Mouse (Mus musculus) embryonic facial prominence, embryonic 12.5 days (tissue): Measurements from ENCODE around the gene Rbl2. TPM values are rescaled to one million over a fixed set of nuclear protein-coding genes. Genes with fewer than 3 reads are reported as not detected.

ENCODE experiments used
- ATAC-seq: fragments of 200-750 bp; cut with Nextera tagmentation; 2 replicates; pipeline ENCODE4 v1.8.0; 2017; ENCODE audit not compliant: insufficient number of reproducible peaks, insufficient read depth, low FRiP score, low TSS enrichment
- H3K27ac ChIP-seq: fragments of 300-500 bp; sonication (generic); 2 replicates; pipeline ENCODE4 v1.5.1; 2016; ENCODE audit warnings: mild to moderate bottlenecking
- H3K27me3 ChIP-seq: fragments of 300-500 bp; sonication (generic); 2 replicates; pipeline ENCODE4 v1.6.1; 2016; ENCODE audit warnings: mild to moderate bottlenecking, moderate library complexity
- H3K36me3 ChIP-seq: fragments of 300-500 bp; sonication (generic); 2 replicates; pipeline ENCODE4 v1.6.1; 2016; ENCODE audit warnings: mild to moderate bottlenecking
- H3K4me1 ChIP-seq: fragments of 300-500 bp; sonication (generic); 2 replicates; pipeline ENCODE4 v1.6.1; 2016
- H3K4me2 ChIP-seq: fragments of 300-500 bp; sonication (generic); replicated peaks from 2 replicates; pipeline ENCODE4 v1.6.1; 2016; ENCODE audit warnings: mild to moderate bottlenecking, moderate library complexity
- H3K4me3 ChIP-seq: fragments of 300-500 bp; sonication (generic); 2 replicates; pipeline ENCODE4 v1.5.1; 2016; ENCODE audit warnings: mild to moderate bottlenecking
- H3K9ac ChIP-seq: fragments of 300-500 bp; sonication (generic); 2 replicates; pipeline ENCODE4 v1.6.1; 2016; ENCODE audit warnings: mild to moderate bottlenecking, moderate library complexity
- H3K9me3 ChIP-seq: fragments of 300-500 bp; sonication (generic); 2 replicates; pipeline ENCODE4 v1.6.1; 2016; ENCODE audit warnings: mild to moderate bottlenecking, moderate library complexity
- WGBS: fragments of 180-500 bp; shearing (Covaris S2); methylation state at CpG from one replicate; pipeline ENCODE4 v1.1.7; 2016; 5-methylcytosine and 5-hydroxymethylcytosine counted together
- polyA plus RNA-seq: library from polyadenylated mRNA; unstranded; fragments of >200 nt; fragmentation: Nextera tagmentation; extraction: Ambion mirVana; gene quantifications from 2 replicates; pipeline ENCODE4 v1.2.1, GENCODE M21; 2016

The Rbl2 gene
- polyA plus RNA-seq: 16.5 and 17.1 TPM in 2 replicates

- Histone ChIP-seq H3K27me3 (no peaks in the 10 kb centered on the region), H3K4me2 (peak within 1 kb of the TSS; percentile 51), H3K27ac (peak within 1 kb of the TSS; percentile 73; the same call in 1 of the 2 replicates), H3K9me3 (no peaks in the 10 kb centered on the region), H3K9ac (peak within 1 kb of the TSS; percentile 73), H3K4me1 (peaks cover 14% of the 10 kb centered on the region; the same call in 1 of the 2 replicates), H3K36me3 (no peaks in the 10 kb centered on the region), H3K4me3 (peak within 1 kb of the TSS; percentile 83)
- ATAC-seq: peak; percentile 94
- under 1% methylated on average over 25 of the region's 25 CpGs for WGBS
These were observed at the start of gene Rbl2 for GRCm38 (mm10) chr8:91069834-91070233. Rbl2 (plus strand) TSS chr8:91070057.

- Histone ChIP-seq H3K4me2 (no peak overlapping the region), H3K36me3 (peaks cover 84% of the 10 kb centered on the region), H3K9me3 (no peaks in the 10 kb centered on the region), H3K4me3 (no peak overlapping the region), H3K4me1 (no peaks in the 10 kb centered on the region), H3K9ac (no peak overlapping the region), H3K27me3 (no peaks in the 10 kb centered on the region), H3K27ac (no peak overlapping the region)
- ATAC-seq: no peak
- WGBS: 88% methylated on average over 6 of the region's 6 CpGs
These were observed 35.4 kb upstream of the Rbl2 start for GRCm38 (mm10) chr8:91034417-91034816.

- Histone ChIP-seq H3K27ac (no peak overlapping the region), H3K27me3 (no peaks in the 10 kb centered on the region), H3K4me3 (no peak overlapping the region), H3K9ac (no peak overlapping the region), H3K9me3 (no peaks in the 10 kb centered on the region), H3K4me2 (no peak overlapping the region), H3K4me1 (no peaks in the 10 kb centered on the region), H3K36me3 (peaks cover 87% of the 10 kb centered on the region)
- WGBS: 90% methylated on average over 6 of the region's 6 CpGs
- ATAC-seq: no peak
These were observed 33.0 kb upstream of the Rbl2 start for GRCm38 (mm10) chr8:91036905-91037304.

GRCm38 (mm10) chr8:91038637-91039036 is 31.2 kb upstream of the Rbl2 start:
- Histone ChIP-seq H3K27ac (no peak overlapping the region), H3K4me2 (no peak overlapping the region), H3K9ac (no peak overlapping the region), H3K4me3 (no peak overlapping the region), H3K36me3 (peaks cover 88% of the 10 kb centered on the region), H3K4me1 (no peaks in the 10 kb centered on the region), H3K9me3 (no peaks in the 10 kb centered on the region), H3K27me3 (no peaks in the 10 kb centered on the region)
- WGBS: 97% methylated on average over 1 of the region's 1 CpGs
- ATAC-seq: no peak

- no peak overlapping the region for H3K9ac ChIP-seq
- no peaks in the 10 kb centered on the region for H3K9me3 ChIP-seq
- H3K27ac ChIP-seq: no peak overlapping the region
- H3K27me3 ChIP-seq: no peaks in the 10 kb centered on the region
- peaks cover 73% of the 10 kb centered on the region for H3K36me3 ChIP-seq
- no peak overlapping the region for H3K4me2 ChIP-seq
- no peak overlapping the region for H3K4me3 ChIP-seq
- no peaks in the 10 kb centered on the region for H3K4me1 ChIP-seq
- 89% methylated on average over 4 of the region's 4 CpGs for WGBS
- no peak for ATAC-seq
These were observed 23.5 kb upstream of the Rbl2 start for GRCm38 (mm10) chr8:91046370-91046769.

GRCm38 (mm10) chr8:91051037-91051436 is 18.8 kb upstream of the Rbl2 start:
- no peak overlapping the region for H3K9ac ChIP-seq
- H3K4me2 ChIP-seq: no peak overlapping the region
- ATAC-seq: no peak
- no peaks in the 10 kb centered on the region for H3K4me1 ChIP-seq
- no peak overlapping the region for H3K27ac ChIP-seq
- H3K27me3 ChIP-seq: no peaks in the 10 kb centered on the region
- WGBS: 51% methylated on average over 8 of the region's 8 CpGs
- no peak overlapping the region for H3K4me3 ChIP-seq
- peaks cover 42% of the 10 kb centered on the region for H3K36me3 ChIP-seq
- no peaks in the 10 kb centered on the region for H3K9me3 ChIP-seq

- Histone ChIP-seq H3K9ac (no peak overlapping the region), H3K27me3 (no peaks in the 10 kb centered on the region), H3K9me3 (no peaks in the 10 kb centered on the region), H3K36me3 (peaks cover 31% of the 10 kb centered on the region), H3K4me3 (no peak overlapping the region), H3K4me2 (no peak overlapping the region), H3K27ac (no peak overlapping the region), H3K4me1 (no peaks in the 10 kb centered on the region)
- ATAC-seq: no peak
- 92% methylated on average over 4 of the region's 4 CpGs for WGBS
These were observed 15.4 kb upstream of the Rbl2 start for GRCm38 (mm10) chr8:91054418-91054817.

- H3K4me3 ChIP-seq: no peak overlapping the region
- no peak overlapping the region for H3K4me2 ChIP-seq
- peaks cover 14% of the 10 kb centered on the region for H3K36me3 ChIP-seq
- no peaks in the 10 kb centered on the region for H3K9me3 ChIP-seq
- H3K27ac ChIP-seq: no peak overlapping the region
- ATAC-seq: no peak
- WGBS: 57% methylated on average over 3 of the region's 3 CpGs
- no peak overlapping the region for H3K9ac ChIP-seq
- H3K4me1 ChIP-seq: no peaks in the 10 kb centered on the region
- no peaks in the 10 kb centered on the region for H3K27me3 ChIP-seq
These were observed 13.0 kb upstream of the Rbl2 start for GRCm38 (mm10) chr8:91056848-91057247.

GRCm38 (mm10) chr8:91059086-91059578 is 10.7 kb upstream of the Rbl2 start:
- no peaks in the 10 kb centered on the region for H3K27me3 ChIP-seq
- H3K9ac ChIP-seq: no peak overlapping the region
- H3K4me1 ChIP-seq: no peaks in the 10 kb centered on the region
- no peak overlapping the region for H3K4me3 ChIP-seq
- H3K4me2 ChIP-seq: no peak overlapping the region
- ATAC-seq: no peak
- peaks cover 9% of the 10 kb centered on the region; the same call in 1 of the 2 replicates for H3K36me3 ChIP-seq
- H3K9me3 ChIP-seq: no peaks in the 10 kb centered on the region
- H3K27ac ChIP-seq: no peak overlapping the region

- no peak overlapping the region for H3K27ac ChIP-seq
- 88% methylated on average over 7 of the region's 7 CpGs for WGBS
- no peaks in the 10 kb centered on the region for H3K4me1 ChIP-seq
- no peak overlapping the region for H3K4me3 ChIP-seq
- peaks cover 9% of the 10 kb centered on the region; the same call in 1 of the 2 replicates for H3K36me3 ChIP-seq
- no peaks in the 10 kb centered on the region for H3K9me3 ChIP-seq
- ATAC-seq: no peak
- H3K9ac ChIP-seq: no peak overlapping the region
- H3K27me3 ChIP-seq: no peaks in the 10 kb centered on the region
- H3K4me2 ChIP-seq: no peak overlapping the region
These were observed 9.9 kb upstream of the Rbl2 start for GRCm38 (mm10) chr8:91059884-91060510.

GRCm38 (mm10) chr8:91060555-91061471 is 9.0 kb upstream of the Rbl2 start:
- no peaks in the 10 kb centered on the region for H3K4me1 ChIP-seq
- no peak for ATAC-seq
- H3K4me2 ChIP-seq: 0 out of 2 replicates have a peak overlapping the region, but pooled peaks have one; percentile 11
- no peaks in the 10 kb centered on the region for H3K27me3 ChIP-seq
- H3K9me3 ChIP-seq: no peaks in the 10 kb centered on the region
- WGBS: 70% methylated on average over 19 of the region's 19 CpGs
- H3K9ac ChIP-seq: no peak overlapping the region
- H3K36me3 ChIP-seq: peaks cover 9% of the 10 kb centered on the region; the same call in 1 of the 2 replicates
- H3K27ac ChIP-seq: no peak overlapping the region
- H3K4me3 ChIP-seq: no peak overlapping the region

GRCm38 (mm10) chr8:91065179-91065578 is 4.7 kb upstream of the Rbl2 start:
- WGBS: 75% methylated on average over 4 of the region's 4 CpGs
- Histone ChIP-seq H3K27me3 (no peaks in the 10 kb centered on the region), H3K9me3 (no peaks in the 10 kb centered on the region), H3K9ac (no peak overlapping the region), H3K4me2 (no peak overlapping the region), H3K36me3 (no peaks in the 10 kb centered on the region), H3K4me1 (0 out of 2 replicates have a peak, but pooled peaks cover 5% of the 10 kb centered on the region), H3K4me3 (no peak overlapping the region), H3K27ac (no peak overlapping the region)
- ATAC-seq: no peak
